Mouse (Mus musculus) testis, adult 2 months (tissue): ENCODE data around the gene Slc12a6.

Experiments
- CTCF ChIP-seq: fragments of 200-500 bp; IDR thresholded peaks from 2 replicates; pipeline ENCODE4 v1.5.1; 2012; ENCODE audit warnings: low read depth, mild to moderate bottlenecking, inconsistent platforms, low read length, moderate library complexity; ENCODE audit not compliant: control insufficient read depth, insufficient read depth, insufficient replicate concordance
- POLR2A ChIP-seq: fragments of 200-500 bp; IDR thresholded peaks from 2 replicates; pipeline ENCODE4 v1.6.1; 2012; ENCODE audit warnings: low read depth, mild to moderate bottlenecking, inconsistent platforms, low read length, moderate library complexity; ENCODE audit not compliant: control insufficient read depth

GRCm38 (mm10) chr2:112360781-112361169 is 95.2 kb downstream of the Slc12a6 start:
- TF ChIP-seq CTCF (no peak), POLR2A (no peak)
